Mouse (Mus musculus) embryonic facial prominence, embryonic 13.5 days (tissue): Measurements from ENCODE around the gene Masp2. TPM values are rescaled to one million over a fixed set of nuclear protein-coding genes. Genes with fewer than 3 reads are reported as not detected.

Experiments
- ATAC-seq: fragments of 200-750 bp; cut with Nextera tagmentation; 2 replicates; pipeline ENCODE4 v1.8.0; 2017; ENCODE audit warnings: low read depth; ENCODE audit not compliant: insufficient number of reproducible peaks, insufficient read depth, low FRiP score, low TSS enrichment
- H3K27ac ChIP-seq: fragments of 300-500 bp; sonication (generic); 2 replicates; pipeline ENCODE4 v1.5.1; 2015; ENCODE audit warnings: moderate library complexity, mild to moderate bottlenecking, inconsistent platforms
- H3K27me3 ChIP-seq: fragments of 300-500 bp; sonication (generic); 2 replicates; pipeline ENCODE4 v1.6.1; 2015; ENCODE audit warnings: mild to moderate bottlenecking, inconsistent platforms
- H3K36me3 ChIP-seq: fragments of 300-500 bp; sonication (generic); 2 replicates; pipeline ENCODE4 v1.6.1; 2015; ENCODE audit warnings: mild to moderate bottlenecking, inconsistent platforms
- H3K4me1 ChIP-seq: fragments of 300-500 bp; sonication (generic); 2 replicates; pipeline ENCODE4 v1.6.1; 2015; ENCODE audit warnings: inconsistent platforms
- H3K4me2 ChIP-seq: fragments of 300-500 bp; sonication (generic); 2 replicates; pipeline ENCODE4 v1.6.1; 2015; ENCODE audit warnings: moderate library complexity, mild to moderate bottlenecking, inconsistent platforms
- H3K4me3 ChIP-seq: fragments of 300-500 bp; sonication (generic); 2 replicates; pipeline ENCODE4 v1.5.1; 2015; ENCODE audit warnings: mild to moderate bottlenecking, inconsistent platforms
- H3K9ac ChIP-seq: fragments of 300-500 bp; sonication (generic); 2 replicates; pipeline ENCODE4 v1.6.1; 2015; ENCODE audit warnings: mild to moderate bottlenecking, inconsistent platforms
- H3K9me3 ChIP-seq: fragments of 300-500 bp; sonication (generic); 2 replicates; pipeline ENCODE4 v1.6.1; 2016; ENCODE audit warnings: inconsistent platforms
- WGBS: fragments of 180-500 bp; shearing (Covaris S2); methylation state at CpG from one replicate; pipeline ENCODE4 v1.1.7; 2015; ENCODE audit warnings: mixed read lengths; 5-methylcytosine and 5-hydroxymethylcytosine counted together
- polyA plus RNA-seq: library from polyadenylated mRNA; unstranded; fragments of >200 nt; fragmentation: Nextera tagmentation; extraction: Ambion mirVana; gene quantifications from 2 replicates; pipeline ENCODE4 v1.2.1, GENCODE M21; 2015

Masp2 gene
- polyA plus RNA-seq: 0.07 and 1.1 TPM in 2 replicates

- ATAC-seq: no peak
- peaks cover 26% of the 10 kb centered on the region for H3K36me3 ChIP-seq
- no peaks in the 10 kb centered on the region for H3K4me1 ChIP-seq
- no peak within 1 kb of the TSS for H3K27ac ChIP-seq
- no peaks in the 10 kb centered on the region for H3K9me3 ChIP-seq
- no peak within 1 kb of the TSS for H3K4me3 ChIP-seq
- H3K4me2 ChIP-seq: no peak within 1 kb of the TSS
- no peak within 1 kb of the TSS for H3K9ac ChIP-seq
- no peaks in the 10 kb centered on the region for H3K27me3 ChIP-seq
- WGBS: 90% methylated on average over 14 of the region's 14 CpGs
Measured at GRCm38 (mm10) chr4:148602357-148603120, at the start of gene Masp2. Masp2 (plus strand) TSS chr4:148602554.

GRCm38 (mm10) chr4:148557766-148558165, 44.6 kb upstream of the Masp2 start:
- Histone ChIP-seq H3K27ac (peak overlapping the region; percentile 96), H3K4me3 (peak overlapping the region; percentile 80), H3K9me3 (no peaks in the 10 kb centered on the region), H3K27me3 (no peaks in the 10 kb centered on the region), H3K9ac (peak overlapping the region; percentile 97), H3K4me2 (peak overlapping the region; percentile 66), H3K4me1 (peaks cover 11% of the 10 kb centered on the region; the same call in 1 of the 2 replicates), H3K36me3 (peaks cover 67% of the 10 kb centered on the region)
- ATAC-seq: no peak
- 25% methylated on average over 6 of the region's 6 CpGs for WGBS

GRCm38 (mm10) chr4:148558297-148559000, 43.9 kb upstream of the Masp2 start, which contains the start of gene Exosc10:
Exosc10 (plus strand) TSS chr4:148558429.
- peaks cover 11% of the 10 kb centered on the region; the same call in 1 of the 2 replicates for H3K4me1 ChIP-seq
- H3K27me3 ChIP-seq: no peaks in the 10 kb centered on the region
- peak within 1 kb of the TSS; percentile 97 for H3K9ac ChIP-seq
- peak within 1 kb of the TSS; percentile 80 for H3K4me3 ChIP-seq
- peaks cover 67% of the 10 kb centered on the region for H3K36me3 ChIP-seq
- peak within 1 kb of the TSS; percentile 96 for H3K27ac ChIP-seq
- no peaks in the 10 kb centered on the region for H3K9me3 ChIP-seq
- H3K4me2 ChIP-seq: peak within 1 kb of the TSS; percentile 66
- ATAC-seq: peak; percentile 88
- WGBS: under 1% methylated on average over 63 of the region's 63 CpGs

- WGBS: 95% methylated on average over 17 of the region's 17 CpGs
- Histone ChIP-seq H3K4me3 (no peak overlapping the region), H3K4me1 (peaks cover 10% of the 10 kb centered on the region; the same call in 1 of the 2 replicates), H3K27ac (no peak overlapping the region), H3K27me3 (no peaks in the 10 kb centered on the region), H3K9me3 (no peaks in the 10 kb centered on the region), H3K4me2 (no peak overlapping the region), H3K36me3 (peaks cover 76% of the 10 kb centered on the region), H3K9ac (no peak overlapping the region)
- no peak for ATAC-seq
Measured at GRCm38 (mm10) chr4:148562676-148563075, 39.7 kb upstream of the Masp2 start.

- Histone ChIP-seq H3K9me3 (no peaks in the 10 kb centered on the region), H3K36me3 (peaks cover 86% of the 10 kb centered on the region), H3K4me2 (no peak overlapping the region), H3K9ac (no peak overlapping the region), H3K27me3 (no peaks in the 10 kb centered on the region), H3K4me3 (no peak overlapping the region), H3K27ac (no peak overlapping the region), H3K4me1 (peaks cover 7% of the 10 kb centered on the region; the same call in 1 of the 2 replicates)
- ATAC-seq: no peak
- WGBS: 94% methylated on average over 12 of the region's 12 CpGs
Measured at GRCm38 (mm10) chr4:148563595-148563994, 38.8 kb upstream of the Masp2 start.

- H3K4me2 ChIP-seq: no peak overlapping the region
- H3K36me3 ChIP-seq: peaks cover 98% of the 10 kb centered on the region
- no peak overlapping the region for H3K4me3 ChIP-seq
- no peak for ATAC-seq
- no peaks in the 10 kb centered on the region for H3K9me3 ChIP-seq
- H3K27me3 ChIP-seq: no peaks in the 10 kb centered on the region
- WGBS: 88% methylated on average over 10 of the region's 10 CpGs
- no peak overlapping the region for H3K9ac ChIP-seq
- no peaks in the 10 kb centered on the region for H3K4me1 ChIP-seq
- no peak overlapping the region for H3K27ac ChIP-seq
Measured at GRCm38 (mm10) chr4:148570138-148570537, 32.2 kb upstream of the Masp2 start.

GRCm38 (mm10) chr4:148570693-148571295, 31.6 kb upstream of the Masp2 start:
- no peaks in the 10 kb centered on the region for H3K4me1 ChIP-seq
- H3K27me3 ChIP-seq: no peaks in the 10 kb centered on the region
- peaks cover 98% of the 10 kb centered on the region for H3K36me3 ChIP-seq
- H3K9me3 ChIP-seq: no peaks in the 10 kb centered on the region
- no peak overlapping the region for H3K4me3 ChIP-seq
- no peak overlapping the region for H3K27ac ChIP-seq
- no peak for ATAC-seq
- no peak overlapping the region for H3K4me2 ChIP-seq
- H3K9ac ChIP-seq: no peak overlapping the region
- 96% methylated on average over 9 of the region's 9 CpGs for WGBS

GRCm38 (mm10) chr4:148573222-148573621, 29.1 kb upstream of the Masp2 start:
- Histone ChIP-seq H3K9ac (no peak overlapping the region), H3K27me3 (no peaks in the 10 kb centered on the region), H3K36me3 (peaks cover 98% of the 10 kb centered on the region), H3K9me3 (no peaks in the 10 kb centered on the region), H3K4me3 (no peak overlapping the region), H3K4me2 (no peak overlapping the region), H3K4me1 (no peaks in the 10 kb centered on the region), H3K27ac (no peak overlapping the region)
- 91% methylated on average over 7 of the region's 7 CpGs for WGBS
- ATAC-seq: no peak

- ATAC-seq: no peak
- H3K36me3 ChIP-seq: peaks cover 75% of the 10 kb centered on the region
- H3K4me3 ChIP-seq: no peak overlapping the region
Measured at GRCm38 (mm10) chr4:148580765-148581164, 21.6 kb upstream of the Masp2 start.

GRCm38 (mm10) chr4:148581422-148581821, 20.9 kb upstream of the Masp2 start:
- Histone ChIP-seq H3K27me3 (no peaks in the 10 kb centered on the region), H3K36me3 (peaks cover 68% of the 10 kb centered on the region)
- ATAC-seq: no peak

More at GRCm38 (mm10) chr4:148580765-148581164, 21.6 kb upstream of the Masp2 start:
- 92% methylated on average over 9 of the region's 9 CpGs for WGBS
- Histone ChIP-seq H3K9ac (no peak overlapping the region), H3K27ac (no peak overlapping the region), H3K4me2 (no peak overlapping the region), H3K27me3 (no peaks in the 10 kb centered on the region), H3K9me3 (no peaks in the 10 kb centered on the region), H3K4me1 (no peaks in the 10 kb centered on the region)

GRCm38 (mm10) chr4:148583257-148583656, 19.1 kb upstream of the Masp2 start:
- H3K9me3 ChIP-seq: no peaks in the 10 kb centered on the region
- no peak overlapping the region for H3K9ac ChIP-seq
- no peak for ATAC-seq
- WGBS: 80% methylated on average over 4 of the region's 4 CpGs
- H3K36me3 ChIP-seq: peaks cover 50% of the 10 kb centered on the region
- H3K4me2 ChIP-seq: no peak overlapping the region
- H3K27me3 ChIP-seq: no peaks in the 10 kb centered on the region
- H3K4me3 ChIP-seq: no peak overlapping the region
- H3K27ac ChIP-seq: no peak overlapping the region
- H3K4me1 ChIP-seq: no peaks in the 10 kb centered on the region

More at GRCm38 (mm10) chr4:148581422-148581821, 20.9 kb upstream of the Masp2 start:
- no peak overlapping the region for H3K9ac ChIP-seq
- 89% methylated on average over 5 of the region's 5 CpGs for WGBS
- no peaks in the 10 kb centered on the region for H3K4me1 ChIP-seq
- no peak overlapping the region for H3K4me3 ChIP-seq
- no peaks in the 10 kb centered on the region for H3K9me3 ChIP-seq
- H3K27ac ChIP-seq: no peak overlapping the region
- H3K4me2 ChIP-seq: no peak overlapping the region
